Mouse (Mus musculus) hindbrain, embryonic 16.5 days (tissue): ENCODE measurements around the gene Atp5j2. TPM values are rescaled to one million over a fixed set of nuclear protein-coding genes. Genes with fewer than 3 reads are reported as not detected.
"Not testable (repeated sequence)": the region's sequence is repeated elsewhere in the genome, so short reads cannot be mapped to it uniquely, and the experiment has no call there.

Source experiments
- ATAC-seq: fragments of 200-750 bp; cut with Nextera tagmentation; 2 replicates; pipeline ENCODE4 v1.8.0; 2017; ENCODE audit warnings: moderate TSS enrichment, moderate library complexity
- H3K27ac ChIP-seq: fragments of 300-500 bp; sonication (generic); 2 replicates; pipeline ENCODE4 v1.5.1; 2014; ENCODE audit warnings: low read depth, mild to moderate bottlenecking, control low read depth, low read length, moderate library complexity
- H3K27me3 ChIP-seq: fragments of 300-500 bp; sonication (generic); replicated peaks from 2 replicates; pipeline ENCODE4 v1.6.1; 2014; ENCODE audit warnings: low read length; ENCODE audit not compliant: control insufficient read depth, insufficient read depth
- H3K36me3 ChIP-seq: fragments of 300-500 bp; sonication (generic); 2 replicates; pipeline ENCODE4 v1.6.1; 2014; ENCODE audit warnings: mild to moderate bottlenecking, low read length, moderate library complexity, mixed read lengths; ENCODE audit not compliant: control insufficient read depth, insufficient read depth
- H3K4me1 ChIP-seq: fragments of 300-500 bp; sonication (generic); 2 replicates; pipeline ENCODE4 v1.6.1; 2014; ENCODE audit warnings: low read depth, low read length; ENCODE audit not compliant: control insufficient read depth, insufficient read depth
- H3K4me2 ChIP-seq: fragments of 300-500 bp; sonication (generic); 2 replicates; pipeline ENCODE4 v1.6.1; 2014; ENCODE audit warnings: mild to moderate bottlenecking, low read length, control low read depth, moderate library complexity
- H3K4me3 ChIP-seq: fragments of 300-500 bp; sonication (generic); 2 replicates; pipeline ENCODE4 v1.5.1; 2014; ENCODE audit warnings: mild to moderate bottlenecking, low read length, control low read depth, moderate library complexity
- H3K9ac ChIP-seq: fragments of 300-500 bp; sonication (generic); 2 replicates; pipeline ENCODE4 v1.6.1; 2014; ENCODE audit warnings: low read depth, mild to moderate bottlenecking, control low read depth, low read length, moderate library complexity
- H3K9me3 ChIP-seq: fragments of 300-500 bp; sonication (generic); 2 replicates; pipeline ENCODE4 v1.6.1; 2014; ENCODE audit warnings: mild to moderate bottlenecking, low read length, moderate library complexity; ENCODE audit not compliant: control insufficient read depth
- WGBS: fragments of 180-500 bp; shearing (Covaris S2); extraction: QIAGEN DNeasy Blood & Tissue Kit; methylation state at CpG from one replicate; pipeline ENCODE4 v1.1.7; 2014; 5-methylcytosine and 5-hydroxymethylcytosine counted together
- polyA plus RNA-seq: library from polyadenylated mRNA; unstranded; fragments of >200 nt; fragmentation: Nextera tagmentation; extraction: Ambion mirVana; gene quantifications from 2 replicates; pipeline ENCODE4 v1.2.1, GENCODE M21; 2015

The Atp5j2 gene
- polyA plus RNA-seq, 1 experiment from 2014 or later = 743 TPM

GRCm38 (mm10) chr5:145219981-145220380 lies 28.1 kb upstream of the Atp5j2 start:
- no peak overlapping the region for H3K4me3 ChIP-seq
- H3K4me1 ChIP-seq = no peaks in the 10 kb centered on the region
- H3K27me3 ChIP-seq = no peaks in the 10 kb centered on the region
- no peak overlapping the region for H3K4me2 ChIP-seq
- H3K36me3 ChIP-seq = peaks cover 28% of the 10 kb centered on the region
- H3K27ac ChIP-seq = no peak overlapping the region
- 89% methylated on average over 8 of the region's 8 CpGs for WGBS
- no peak overlapping the region for H3K9ac ChIP-seq
- no peak for ATAC-seq
- H3K9me3 ChIP-seq = no peaks in the 10 kb centered on the region

DNA sequence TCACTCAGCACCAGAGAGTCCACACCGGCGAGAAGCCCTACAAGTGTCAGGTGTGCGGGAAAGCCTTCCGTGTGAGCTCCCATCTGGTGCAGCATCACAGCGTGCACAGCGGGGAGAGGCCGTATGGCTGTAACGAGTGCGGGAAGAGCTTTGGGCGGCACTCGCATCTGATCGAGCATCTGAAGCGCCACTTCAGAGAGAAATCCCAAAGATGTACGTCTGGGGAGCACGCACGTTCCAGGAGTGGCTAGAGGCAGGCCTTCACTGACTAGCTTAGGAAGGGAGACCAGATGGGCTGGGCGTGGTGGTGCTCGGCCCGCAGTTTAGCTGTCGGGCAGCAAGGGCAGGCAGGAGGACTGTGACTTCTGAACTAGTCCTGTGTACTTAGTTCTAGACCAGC lies 26.8 kb upstream of the Atp5j2 start:
- no peaks in the 10 kb centered on the region for H3K27me3 ChIP-seq
- no peak overlapping the region for H3K9ac ChIP-seq
- no peak overlapping the region for H3K4me2 ChIP-seq
- no peak for ATAC-seq
- H3K4me3 ChIP-seq = no peak overlapping the region
- 96% methylated on average over 20 of the region's 20 CpGs for WGBS
- H3K36me3 ChIP-seq = peaks cover 31% of the 10 kb centered on the region
- no peaks in the 10 kb centered on the region for H3K9me3 ChIP-seq
- no peak overlapping the region for H3K27ac ChIP-seq
- H3K4me1 ChIP-seq = no peaks in the 10 kb centered on the region

DNA sequence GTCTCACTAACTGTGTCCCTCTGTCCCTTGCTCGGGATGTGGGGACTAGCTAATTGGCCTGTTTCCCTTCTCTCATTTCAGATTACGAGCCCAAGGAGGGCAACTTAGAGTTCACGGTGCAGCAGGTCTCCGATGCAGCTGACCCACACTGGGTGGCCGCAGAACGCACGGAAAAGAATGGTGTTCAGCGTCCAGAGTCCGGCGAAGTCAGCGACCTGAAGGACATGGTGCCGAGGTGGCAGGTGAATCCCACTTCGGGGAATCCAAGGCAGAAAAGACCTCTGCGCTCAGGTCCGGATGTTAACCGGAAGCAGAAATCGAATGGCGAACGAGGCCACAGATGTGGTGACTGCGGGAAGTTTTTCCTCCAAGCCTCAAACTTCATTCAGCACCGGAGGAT lies 26.3 kb upstream of the Atp5j2 start:
- no peak for ATAC-seq
- Histone ChIP-seq H3K4me3 (no peak overlapping the region), H3K27ac (no peak overlapping the region), H3K9ac (no peak overlapping the region), H3K27me3 (no peaks in the 10 kb centered on the region), H3K9me3 (no peaks in the 10 kb centered on the region), H3K4me2 (no peak overlapping the region), H3K4me1 (no peaks in the 10 kb centered on the region), H3K36me3 (peaks cover 35% of the 10 kb centered on the region)
- 95% methylated on average over 21 of the region's 21 CpGs for WGBS

DNA sequence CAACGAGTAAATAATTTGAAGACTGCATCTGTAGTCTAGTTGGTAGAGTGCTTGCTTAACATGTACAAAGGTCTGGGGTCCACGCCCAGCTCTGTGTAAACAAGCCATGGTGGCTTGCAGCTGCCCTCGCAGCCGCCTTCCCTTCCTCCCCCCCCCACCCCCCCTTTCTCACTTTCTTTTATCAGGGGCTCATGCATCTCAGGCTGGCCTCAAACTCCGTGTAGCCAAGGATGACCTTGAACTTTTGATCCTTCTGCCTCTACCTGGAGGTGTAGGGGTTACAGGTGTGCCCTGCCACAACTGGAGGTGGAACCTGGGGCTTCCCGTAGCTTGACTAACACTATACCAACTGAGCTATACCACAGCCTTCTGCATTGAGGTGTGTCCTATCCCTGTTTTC lies 25.9 kb upstream of the Atp5j2 start:
- WGBS = 90% methylated on average over 6 of the region's 6 CpGs
- Histone ChIP-seq H3K27ac (no peak overlapping the region), H3K4me2 (no peak overlapping the region), H3K36me3 (peaks cover 36% of the 10 kb centered on the region), H3K9me3 (no peaks in the 10 kb centered on the region), H3K27me3 (no peaks in the 10 kb centered on the region), H3K4me1 (no peaks in the 10 kb centered on the region), H3K4me3 (no peak overlapping the region), H3K9ac (no peak overlapping the region)
- ATAC-seq = no peak

GRCm38 (mm10) chr5:145214679-145215078 lies 22.8 kb upstream of the Atp5j2 start:
- H3K36me3 ChIP-seq = peaks cover 31% of the 10 kb centered on the region

GRCm38 (mm10) chr5:145213505-145213904 lies 21.6 kb upstream of the Atp5j2 start:
- no peaks in the 10 kb centered on the region for H3K9me3 ChIP-seq

More at GRCm38 (mm10) chr5:145214679-145215078, 22.8 kb upstream of the Atp5j2 start:
- Histone ChIP-seq H3K4me3 (no peak overlapping the region), H3K9me3 (no peaks in the 10 kb centered on the region), H3K27ac (no peak overlapping the region), H3K4me2 (no peak overlapping the region), H3K27me3 (no peaks in the 10 kb centered on the region), H3K4me1 (no peaks in the 10 kb centered on the region), H3K9ac (no peak overlapping the region)
- ATAC-seq = no peak
- WGBS = 70% methylated on average over 4 of the region's 4 CpGs

GRCm38 (mm10) chr5:145212216-145212615 lies 20.4 kb upstream of the Atp5j2 start:
- no peak for ATAC-seq
- Histone ChIP-seq H3K36me3 (peaks cover 24% of the 10 kb centered on the region), H3K4me2 (no peak overlapping the region), H3K9me3 (no peaks in the 10 kb centered on the region), H3K27ac (no peak overlapping the region), H3K4me3 (no peak overlapping the region), H3K4me1 (no peaks in the 10 kb centered on the region), H3K9ac (no peak overlapping the region), H3K27me3 (no peaks in the 10 kb centered on the region)
- WGBS = 94% methylated on average over 4 of the region's 4 CpGs

More at GRCm38 (mm10) chr5:145213505-145213904, 21.6 kb upstream of the Atp5j2 start:
- ATAC-seq = no peak
- H3K27me3 ChIP-seq = no peaks in the 10 kb centered on the region
- WGBS = 97% methylated on average over 3 of the region's 3 CpGs
- H3K36me3 ChIP-seq = peaks cover 27% of the 10 kb centered on the region
- no peak overlapping the region for H3K4me3 ChIP-seq
- no peak overlapping the region for H3K27ac ChIP-seq
- H3K4me1 ChIP-seq = no peaks in the 10 kb centered on the region
- no peak overlapping the region for H3K4me2 ChIP-seq
- no peak overlapping the region for H3K9ac ChIP-seq

DNA sequence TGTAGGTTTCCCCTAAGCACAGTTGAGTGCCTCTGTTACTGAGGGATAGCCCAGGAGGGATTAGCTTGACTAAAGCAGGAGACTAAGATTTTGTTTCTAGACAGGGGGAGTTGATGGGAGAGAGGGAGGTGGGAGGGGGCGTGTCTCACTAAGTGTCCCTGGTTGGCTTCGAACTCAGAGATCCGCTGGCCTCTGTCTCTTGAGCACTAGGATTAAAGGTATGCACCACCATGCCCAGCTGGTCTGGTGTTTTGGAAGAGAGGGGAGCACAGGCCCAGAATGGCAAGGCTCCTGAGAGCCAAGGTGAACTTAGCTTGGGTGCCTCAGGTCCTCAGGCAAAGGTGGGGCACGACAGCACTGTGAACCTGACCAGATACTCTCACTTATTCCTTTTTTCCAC lies 19.5 kb upstream of the Atp5j2 start:
- Histone ChIP-seq H3K27ac (no peak overlapping the region), H3K36me3 (peaks cover 24% of the 10 kb centered on the region), H3K27me3 (no peaks in the 10 kb centered on the region), H3K4me1 (no peaks in the 10 kb centered on the region), H3K4me3 (no peak overlapping the region), H3K4me2 (no peak overlapping the region), H3K9ac (no peak overlapping the region), H3K9me3 (no peaks in the 10 kb centered on the region)
- WGBS = 96% methylated on average over 4 of the region's 4 CpGs
- ATAC-seq = no peak

- ATAC-seq, H3K4me3 ChIP-seq, H3K4me1 ChIP-seq, H3K9me3 ChIP-seq, H3K27me3 ChIP-seq, H3K4me2 ChIP-seq, H3K9ac ChIP-seq, H3K27ac ChIP-seq: not testable (repeated sequence)
- peaks cover 16% of the 10 kb centered on the region for H3K36me3 ChIP-seq
- WGBS = 50% methylated on average over 8 of the region's 11 CpGs
Measured at GRCm38 (mm10) chr5:145208391-145208790, 16.5 kb upstream of the Atp5j2 start.

DNA sequence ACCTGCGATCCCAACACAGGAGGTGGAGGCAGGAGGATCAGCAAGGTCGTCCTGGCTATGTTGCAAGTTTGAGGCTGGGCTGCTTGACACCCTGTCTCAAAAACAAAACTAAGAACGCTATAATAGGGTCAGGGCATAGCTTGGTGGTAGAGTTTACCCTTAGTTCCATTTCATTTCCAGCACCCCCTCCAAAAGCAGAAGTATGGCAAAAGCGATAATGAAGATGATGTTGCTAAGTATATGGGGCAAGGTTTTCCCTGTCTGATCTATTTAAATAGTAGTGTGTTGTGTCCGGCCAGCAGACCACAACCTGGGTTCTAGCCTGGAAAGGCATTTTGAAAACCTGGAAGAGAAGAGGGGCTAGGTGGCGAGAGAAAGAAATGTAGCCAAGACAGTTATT lies 16.1 kb upstream of the Atp5j2 start:
- Histone ChIP-seq H3K4me3 (no peak overlapping the region), H3K4me1 (peaks cover 10% of the 10 kb centered on the region), H3K9me3 (no peaks in the 10 kb centered on the region), H3K36me3 (peaks cover 13% of the 10 kb centered on the region), H3K27ac (no peak overlapping the region), H3K9ac (no peak overlapping the region), H3K4me2 (no peak overlapping the region), H3K27me3 (no peaks in the 10 kb centered on the region)
- 85% methylated on average over 5 of the region's 6 CpGs for WGBS
- no peak for ATAC-seq
